Mouse (Mus musculus): Measurements from ENCODE around the gene Mfsd14a. TPM values are rescaled to one million over a fixed set of nuclear protein-coding genes. Genes with fewer than 3 reads are reported as not detected.

Mfsd14a gene
- polyA plus RNA-seq, 1 experiment from 2014 or later, result 84.1 TPM

DNA sequence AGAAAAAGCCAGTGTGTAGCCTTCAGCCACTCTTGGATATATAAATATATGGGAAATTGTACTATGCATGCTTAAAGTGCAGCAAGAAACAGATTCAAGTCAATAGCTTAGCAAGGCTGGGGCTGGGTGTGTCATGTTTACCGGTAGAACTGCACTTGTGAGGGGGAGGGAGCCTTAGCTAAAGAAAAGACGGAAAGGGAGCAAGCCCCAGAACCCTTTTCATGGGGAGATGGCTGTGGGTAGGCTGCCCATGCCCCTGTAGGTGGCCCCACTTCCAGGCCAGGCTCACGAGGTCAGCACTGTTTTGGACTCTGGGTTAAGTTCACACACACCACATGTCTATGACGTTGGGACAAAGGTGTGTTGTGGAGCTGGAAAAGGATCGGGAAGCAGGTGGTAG is 26.7 kb downstream of the Mfsd14a start:
- ATAC-seq (no peak), DNase-seq (ENCODE audit: low read depth, low spot score) (no peak)
- no peak for TF ChIP-seq CTCF (IDR thresholded peaks at IDR 0.05)
- ChIA-PET POLR2A (interaction anchor here (1.4 kb wide), 1 partner anchor 17 kb away, joined by 4 read pairs; no protein-coding TSS in a partner anchor), CTCF (interaction anchor here (0.8 to 2.2 kb wide), 5 partner anchors 8 to 20 kb away, joined by 3 to 6 read pairs (median 3); no protein-coding TSS in a partner anchor)
- in situ Hi-C loops (cut with MboI; ENCODE audit: low pct_unique_long_range_greater_than_20kb), result no loop called here
- H3K27me3 ChIP-seq, result no peaks in the 10 kb centered on the region

GRCm38 (mm10) chr3:116634853-116635252 is 27.6 kb downstream of the Mfsd14a start:
- ChIA-PET POLR2A (interaction anchor here (0.7 kb wide), 1 partner anchor 9 kb away, joined by 3 read pairs; no protein-coding TSS in a partner anchor), CTCF (interaction anchor here (1.5 to 2.2 kb wide), 3 partner anchors 9 to 14 kb away, joined by 3 to 6 read pairs (median 6); no protein-coding TSS in a partner anchor)
- in situ Hi-C loops (cut with MboI; ENCODE audit: low pct_unique_long_range_greater_than_20kb), result no loop called here
- H3K27me3 ChIP-seq, result no peaks in the 10 kb centered on the region
- no peak for TF ChIP-seq CTCF (IDR thresholded peaks at IDR 0.05)
- DNase-seq (ENCODE audit: low read depth, low spot score) (no peak), ATAC-seq (no peak)

DNA sequence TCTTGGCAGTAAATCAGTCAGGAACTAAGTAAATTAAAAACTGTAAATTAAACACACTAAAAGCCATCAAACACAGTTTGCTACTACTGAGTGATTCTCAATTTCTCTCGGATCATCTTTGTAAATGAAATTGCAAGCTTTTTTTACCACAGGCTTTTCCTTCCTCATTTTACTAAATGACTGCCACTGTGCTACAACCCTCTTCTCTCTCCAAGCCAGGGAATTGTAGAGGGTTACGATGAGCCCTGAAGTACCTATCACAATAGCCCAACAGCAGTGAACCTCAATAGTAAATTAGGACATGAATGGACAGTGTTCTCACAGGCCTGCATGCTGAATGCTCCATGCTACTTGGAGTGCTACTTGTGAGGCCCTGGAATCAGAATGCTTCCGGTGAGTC is 28.4 kb downstream of the Mfsd14a start:
- ChIA-PET CTCF (no interaction called here), POLR2A (no interaction called here)
- no peak for DNase-seq (ENCODE audit: low read depth, low spot score)
- ATAC-seq, result no peak
- in situ Hi-C loops (cut with MboI; ENCODE audit: low pct_unique_long_range_greater_than_20kb), result no loop called here
- no peaks in the 10 kb centered on the region for H3K27me3 ChIP-seq
- no peak for TF ChIP-seq CTCF (IDR thresholded peaks at IDR 0.05)

GRCm38 (mm10) chr3:116632971-116633370 is 29.5 kb downstream of the Mfsd14a start:
- in situ Hi-C loops (cut with MboI; ENCODE audit: low pct_unique_long_range_greater_than_20kb), result no loop called here
- DNase-seq (ENCODE audit: low read depth, low spot score) (no peak), ATAC-seq (no peak)
- POLR2A ChIA-PET, result no interaction called here
- CTCF ChIA-PET, result interaction anchor here (1.3 to 3.7 kb wide), 2 partner anchors 8 to 12 kb away, joined by 4 to 11 read pairs; no protein-coding TSS in a partner anchor
- TF ChIP-seq CTCF (IDR thresholded peaks at IDR 0.05), result no peak
- H3K27me3 ChIP-seq, result no peaks in the 10 kb centered on the region

DNA sequence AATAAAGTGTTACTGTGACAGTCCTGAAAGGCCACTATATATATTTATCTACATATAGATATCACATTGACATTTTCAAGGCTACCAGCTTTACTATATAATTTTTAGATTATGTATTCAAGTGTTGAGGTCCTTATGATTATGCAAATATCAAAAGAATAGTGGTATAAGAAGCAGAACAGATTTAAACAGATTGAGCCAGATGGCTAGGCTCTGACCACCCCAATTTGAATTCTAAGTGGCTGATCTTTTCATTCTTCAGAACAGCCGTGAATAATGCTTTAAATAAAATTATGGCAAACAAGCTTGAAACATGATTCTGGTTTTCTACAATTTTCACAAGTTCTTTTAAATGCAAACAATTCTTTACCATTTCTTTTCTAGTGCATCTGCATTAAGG is 31.0 kb downstream of the Mfsd14a start:
- in situ Hi-C loops (cut with MboI; ENCODE audit: low pct_unique_long_range_greater_than_20kb), result no loop called here
- no peak for TF ChIP-seq CTCF (IDR thresholded peaks at IDR 0.05)
- ChIA-PET CTCF (interaction anchor here (1.0 to 3.7 kb wide), 9 partner anchors 9 to 118 kb away, joined by 3 to 11 read pairs (median 4); partner anchors contain the start of gene Trmt13), POLR2A (no interaction called here)
- ATAC-seq, result no peak
- no peak for DNase-seq (ENCODE audit: low read depth, low spot score)
- H3K27me3 ChIP-seq, result no peaks in the 10 kb centered on the region

DNA sequence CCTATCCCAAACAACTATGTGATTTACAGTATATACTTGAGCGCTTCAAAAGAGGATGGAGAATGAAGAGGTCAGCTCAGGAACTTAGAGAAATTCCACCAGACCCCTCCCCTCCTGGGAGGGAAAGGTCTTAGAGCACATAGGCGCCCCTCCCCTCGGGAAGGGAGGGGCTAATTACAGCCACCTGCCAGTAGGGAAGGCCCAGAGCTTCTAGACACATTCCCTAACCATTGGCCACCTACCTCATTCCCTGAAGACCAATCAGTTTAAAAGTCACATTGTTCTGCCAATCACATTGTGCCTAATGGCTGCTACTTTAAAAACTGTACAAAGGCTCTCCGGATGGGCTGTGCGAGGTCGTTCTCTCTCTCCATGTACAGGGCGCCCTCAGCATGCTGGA is 39.8 kb downstream of the Mfsd14a start:
- in situ Hi-C loops (cut with MboI; ENCODE audit: low pct_unique_long_range_greater_than_20kb), result no loop called here
- DNase-seq (ENCODE audit: low read depth, low spot score) (no peak), ATAC-seq (no peak)
- CTCF ChIA-PET, result interaction anchor here (0.7 to 4.0 kb wide), 3 partner anchors 12 to 290 kb away, joined by 3 to 22 read pairs (median 3); no protein-coding TSS in a partner anchor
- no peak for TF ChIP-seq CTCF (IDR thresholded peaks at IDR 0.05)
- POLR2A ChIA-PET, result no interaction called here
- H3K27me3 ChIP-seq, result no peaks in the 10 kb centered on the region

- DNase-seq (ENCODE audit: low read depth, low spot score) (no peak), ATAC-seq (no peak)
- in situ Hi-C loops (cut with MboI; ENCODE audit: low pct_unique_long_range_greater_than_20kb), result no loop called here
- no peaks in the 10 kb centered on the region for H3K27me3 ChIP-seq
- no peak for TF ChIP-seq CTCF (IDR thresholded peaks at IDR 0.05)
- ChIA-PET POLR2A (no interaction called here), CTCF (interaction anchor here (0.8 to 4.0 kb wide), 6 partner anchors 9 to 289 kb away, joined by 3 to 22 read pairs (median 5); no protein-coding TSS in a partner anchor)
These were observed 41.7 kb downstream of the Mfsd14a start for GRCm38 (mm10) chr3:116620636-116621370.

- in situ Hi-C loops (cut with MboI; ENCODE audit: low pct_unique_long_range_greater_than_20kb), result no loop called here
- H3K27me3 ChIP-seq, result no peaks in the 10 kb centered on the region
- TF ChIP-seq CTCF (IDR thresholded peaks at IDR 0.05), result no peak
- POLR2A ChIA-PET, result interaction anchor here (0.5 to 0.6 kb wide), 3 partner anchors 31 to 298 kb away, joined by 3 to 6 read pairs (median 3); no protein-coding TSS in a partner anchor
- CTCF ChIA-PET, result interaction anchor here (0.8 to 1.8 kb wide), 4 partner anchors 9 to 41 kb away, joined by 3 to 7 read pairs (median 4); no protein-coding TSS in a partner anchor
- DNase-seq (ENCODE audit: low read depth, low spot score), result no peak
- ATAC-seq, result no peak
These were observed 43.6 kb downstream of the Mfsd14a start for GRCm38 (mm10) chr3:116618855-116619254.

- in situ Hi-C loops (cut with MboI; ENCODE audit: low pct_unique_long_range_greater_than_20kb), result no loop called here
- no peak for ATAC-seq
- ChIA-PET CTCF (interaction anchor here (0.7 to 2.4 kb wide), 9 partner anchors 11 to 311 kb away, joined by 3 to 10 read pairs (median 3); partner anchors contain the start of gene Sass6), POLR2A (no interaction called here)
- no peaks in the 10 kb centered on the region for H3K27me3 ChIP-seq
- TF ChIP-seq CTCF (IDR thresholded peaks at IDR 0.05), result no peak
- no peak for DNase-seq (ENCODE audit: low read depth, low spot score)
These were observed 47.0 kb downstream of the Mfsd14a start for GRCm38 (mm10) chr3:116615318-116616068.

DNA sequence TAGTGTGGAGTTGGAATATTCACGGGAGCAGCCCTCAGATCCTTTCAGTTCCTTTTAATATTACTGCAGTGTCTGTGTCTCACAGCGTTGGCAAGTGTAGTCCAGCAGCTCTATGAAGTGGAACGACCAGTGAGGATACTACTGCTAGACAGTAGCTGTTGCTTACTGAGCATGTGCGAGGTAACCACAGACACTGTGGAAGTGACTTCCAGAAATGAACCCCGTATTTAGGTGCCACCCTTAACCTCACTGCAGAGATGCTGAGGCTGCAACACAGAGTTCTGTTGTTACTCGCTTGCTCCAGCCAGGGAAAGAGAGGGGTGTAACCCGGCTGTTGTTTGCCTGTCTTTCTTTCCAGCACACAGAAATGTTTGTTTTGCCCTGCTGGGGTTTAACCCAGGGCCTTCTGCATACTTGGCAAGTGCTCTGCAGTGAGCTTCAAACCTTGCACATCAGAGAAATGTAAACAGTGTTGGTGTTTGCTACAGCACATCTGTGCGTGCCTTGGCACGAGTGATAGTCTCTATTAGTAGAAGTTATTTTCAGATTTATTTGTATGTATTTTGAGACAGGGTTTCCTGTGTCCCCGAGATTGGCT is 48.1 kb downstream of the Mfsd14a start, which contains the start of gene Trmt13:
Trmt13 (minus strand) TSS at position 293 of the 598 bp plus-strand sequence.
- in situ Hi-C loops (cut with MboI; ENCODE audit: low pct_unique_long_range_greater_than_20kb), result no loop called here
- ChIA-PET POLR2A (no interaction called here), CTCF (interaction anchor here (0.9 to 2.4 kb wide), 11 partner anchors 10 to 137 kb away, joined by 3 to 10 read pairs (median 4); partner anchors contain the start of gene Sass6)
- ATAC-seq (peak; percentile 83), DNase-seq (ENCODE audit: low read depth, low spot score) (no peak)
- no peaks in the 10 kb centered on the region for H3K27me3 ChIP-seq
- TF ChIP-seq CTCF (IDR thresholded peaks at IDR 0.05), result no peak
